Mouse (Mus musculus) heart, embryonic 16.5 days (tissue): ENCODE results near the gene Efna2. TPM values are rescaled to one million over a fixed set of nuclear protein-coding genes. Genes with fewer than 3 reads are reported as not detected.
"Not testable (repeated sequence)": the region's sequence is repeated elsewhere in the genome, so short reads cannot be mapped to it uniquely, and the experiment has no call there.

Experiments used
- ATAC-seq: fragments of 200-750 bp; cut with Nextera tagmentation; replicated peaks from 2 replicates; pipeline ENCODE4 v1.8.0; 2017; ENCODE audit warnings: moderate number of reproducible peaks; ENCODE audit not compliant: insufficient read depth, low FRiP score; ENCODE audit errors: extremely low read depth
- H3K27ac ChIP-seq: fragments of 300-500 bp; sonication (generic); 2 replicates; pipeline ENCODE4 v1.5.1; 2014; ENCODE audit warnings: mild to moderate bottlenecking, low read length, control low read depth, moderate library complexity
- H3K27me3 ChIP-seq: fragments of 300-500 bp; sonication (generic); 2 replicates; pipeline ENCODE4 v1.6.1; 2014; ENCODE audit warnings: low read length, mixed read lengths; ENCODE audit not compliant: control insufficient read depth, insufficient read depth
- H3K36me3 ChIP-seq: fragments of 300-500 bp; sonication (generic); 2 replicates; pipeline ENCODE4 v1.6.1; 2014; ENCODE audit not compliant: control insufficient read depth, insufficient read depth
- H3K4me1 ChIP-seq: fragments of 300-500 bp; sonication (generic); 2 replicates; pipeline ENCODE4 v1.6.1; 2014; ENCODE audit warnings: low read length, mixed read lengths; ENCODE audit not compliant: control insufficient read depth, insufficient read depth
- H3K4me2 ChIP-seq: fragments of 300-500 bp; sonication (generic); 2 replicates; pipeline ENCODE4 v1.6.1; 2014; ENCODE audit warnings: low read depth, mild to moderate bottlenecking, control low read depth, low read length
- H3K4me3 ChIP-seq: fragments of 300-500 bp; sonication (generic); 2 replicates; pipeline ENCODE4 v1.5.1; 2014; ENCODE audit warnings: mild to moderate bottlenecking, control low read depth, low read length
- H3K9ac ChIP-seq: fragments of 300-500 bp; sonication (generic); 2 replicates; pipeline ENCODE4 v1.6.1; 2014; ENCODE audit warnings: low read length, control low read depth
- H3K9me3 ChIP-seq: fragments of 300-500 bp; sonication (generic); replicated peaks from 2 replicates; pipeline ENCODE4 v1.6.1; 2016; ENCODE audit warnings: low read length; ENCODE audit not compliant: control insufficient read depth
- WGBS: fragments of 180-500 bp; shearing (Covaris S2); extraction: QIAGEN DNeasy Blood & Tissue Kit; methylation state at CpG from one replicate; pipeline ENCODE4 v1.1.7; 2014; 5-methylcytosine and 5-hydroxymethylcytosine counted together
- polyA plus RNA-seq: library from polyadenylated mRNA; unstranded; fragments of >200 nt; fragmentation: Nextera tagmentation; extraction: Ambion mirVana; gene quantifications from 2 replicates; pipeline ENCODE4 v1.2.1, GENCODE M21; 2015

Efna2 gene
- polyA plus RNA-seq, 1 experiment from 2014 or later, result 6.0 TPM

DNA sequence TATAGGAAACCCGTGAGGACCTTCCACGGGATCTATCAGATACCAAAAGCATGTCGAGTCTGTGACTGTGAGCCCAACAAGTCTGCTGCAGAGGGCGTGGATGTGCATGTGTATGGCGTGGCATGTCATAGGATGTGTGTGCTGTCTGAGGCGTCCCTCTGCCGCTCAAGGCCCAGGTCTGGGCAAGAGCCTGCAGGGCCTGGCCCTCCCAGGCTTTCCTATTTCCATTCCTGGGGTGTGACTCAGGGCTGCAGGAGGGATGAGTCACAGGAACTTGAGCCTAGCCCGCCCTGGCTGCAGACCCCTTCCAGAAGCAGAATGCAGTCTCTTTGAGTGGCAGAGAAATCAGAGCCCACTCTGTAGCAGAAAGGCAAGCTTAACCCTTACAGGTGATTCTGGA, 15.6 kb upstream of the Efna2 start:
- Histone ChIP-seq H3K36me3 (no peaks in the 10 kb centered on the region), H3K9me3 (no peaks in the 10 kb centered on the region), H3K4me3 (no peak overlapping the region), H3K27ac (peak overlapping the region; percentile 2; the same call in 1 of the 2 replicates), H3K27me3 (no peaks in the 10 kb centered on the region), H3K4me2 (no peak overlapping the region), H3K4me1 (peaks cover 64% of the 10 kb centered on the region), H3K9ac (no peak overlapping the region)
- 44% methylated on average over 8 of the region's 8 CpGs for WGBS
- ATAC-seq, result no peak

DNA sequence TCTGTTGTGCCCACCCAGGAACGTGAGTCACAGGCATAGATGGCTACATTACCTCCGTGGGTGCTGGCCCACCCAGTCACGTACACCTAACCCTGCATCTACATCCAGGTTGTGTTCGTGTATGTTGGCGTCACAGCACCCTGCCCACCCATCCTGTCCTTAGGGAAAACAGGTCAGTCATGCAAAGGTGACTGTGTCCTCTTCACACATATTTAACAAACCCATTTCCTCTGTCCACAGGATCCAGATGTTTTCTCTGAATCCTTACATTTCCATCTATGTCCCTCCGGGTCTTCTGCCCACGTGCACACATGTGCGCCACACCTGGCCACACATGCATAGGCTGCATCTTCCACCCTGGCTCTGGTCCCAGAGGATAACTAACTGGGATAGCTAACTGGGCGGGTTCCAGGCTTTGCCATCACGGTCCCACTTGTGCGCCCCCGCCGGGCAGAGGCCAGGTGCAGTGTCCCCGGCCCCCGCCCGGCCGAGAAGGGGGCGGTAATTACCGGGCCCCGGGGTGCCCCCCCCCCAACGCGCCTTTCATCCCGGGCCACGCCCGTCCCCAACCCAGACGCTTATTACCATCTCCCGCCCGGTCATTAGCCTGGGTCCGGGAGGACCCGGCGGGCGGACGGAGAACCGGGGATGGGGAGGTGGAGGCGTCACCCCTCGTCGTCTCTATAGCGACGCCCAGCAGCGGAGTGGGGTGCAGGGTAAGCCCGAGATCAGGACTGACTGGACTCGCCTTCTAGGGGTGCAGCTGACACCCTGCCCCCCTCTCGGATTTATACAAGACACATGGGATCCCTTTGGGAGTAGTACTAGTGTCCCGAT, 14.9 kb upstream of the Efna2 start:
- no peaks in the 10 kb centered on the region for H3K9me3 ChIP-seq
- H3K27ac ChIP-seq, result peak overlapping the region; percentile 62
- peak overlapping the region; percentile 68 for H3K9ac ChIP-seq
- peak overlapping the region; percentile 83 for H3K4me2 ChIP-seq
- H3K27me3 ChIP-seq, result no peaks in the 10 kb centered on the region
- WGBS, result 8% methylated on average over 44 of the region's 44 CpGs
- no peak for ATAC-seq
- peak overlapping the region; percentile 46 for H3K4me3 ChIP-seq
- peaks cover 62% of the 10 kb centered on the region for H3K4me1 ChIP-seq
- no peaks in the 10 kb centered on the region for H3K36me3 ChIP-seq

DNA sequence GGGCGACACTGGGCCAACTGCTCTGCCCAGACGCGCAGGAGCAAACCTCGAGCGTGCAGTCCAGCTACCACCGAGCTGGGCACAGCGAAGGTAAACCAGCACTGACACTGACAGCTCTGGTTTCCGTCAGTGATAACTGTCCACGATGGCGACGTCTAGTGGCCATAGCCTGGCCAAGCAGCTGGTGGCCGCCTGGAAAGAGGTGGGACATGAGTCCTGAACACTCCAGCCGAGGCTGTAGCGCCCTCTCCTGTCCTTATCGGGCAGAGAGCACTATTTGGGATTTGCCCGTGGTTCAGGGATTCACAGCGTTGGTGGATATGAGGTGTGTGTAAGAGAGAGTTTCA, 14.3 kb upstream of the Efna2 start:
- peaks cover 4% of the 10 kb centered on the region for H3K36me3 ChIP-seq
- ATAC-seq, result peak; percentile 37
- 0% methylated on average over 17 of the region's 17 CpGs for WGBS
- H3K27me3 ChIP-seq, result no peaks in the 10 kb centered on the region
- H3K9me3 ChIP-seq, result no peaks in the 10 kb centered on the region
- H3K9ac ChIP-seq, result peak overlapping the region; percentile 68
- peak overlapping the region; percentile 90 for H3K27ac ChIP-seq
- peak overlapping the region; percentile 46 for H3K4me3 ChIP-seq
- peak overlapping the region; percentile 83 for H3K4me2 ChIP-seq
- H3K4me1 ChIP-seq, result peaks cover 62% of the 10 kb centered on the region

DNA sequence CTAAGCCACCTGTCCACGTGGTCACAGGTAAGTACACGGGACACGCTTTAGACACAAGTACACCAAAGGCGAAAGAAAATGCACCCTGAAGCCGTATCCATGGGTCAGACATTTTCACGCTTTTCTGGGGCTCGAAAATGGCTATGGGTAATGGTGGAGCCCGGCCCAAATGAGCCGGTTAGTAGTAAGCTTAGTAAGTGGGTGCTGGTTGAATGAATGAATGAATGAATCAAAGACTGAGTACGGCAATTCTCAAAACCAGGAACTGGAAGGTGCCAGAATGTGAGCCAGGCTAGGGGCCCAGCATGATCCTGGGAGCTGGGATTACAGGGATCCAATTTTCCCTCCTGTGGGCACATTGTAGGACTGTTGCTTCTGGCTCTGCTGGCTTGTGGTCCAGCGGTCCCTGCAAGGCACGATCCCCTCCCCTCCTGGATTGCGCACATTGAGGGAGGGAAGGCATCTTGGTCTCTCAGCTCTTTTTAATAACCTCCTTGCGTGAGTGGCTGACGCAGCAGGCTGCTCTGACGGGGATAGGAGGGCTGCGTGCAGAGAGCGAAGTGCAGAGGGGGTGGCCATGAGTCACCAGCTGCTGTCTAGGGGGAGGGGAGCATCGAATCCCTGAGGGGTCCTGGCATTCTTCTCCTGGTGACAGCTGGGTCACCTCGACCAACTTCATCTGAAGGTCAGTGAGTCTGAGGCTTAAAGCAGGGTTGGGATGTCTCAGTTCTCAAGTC, 13.7 kb upstream of the Efna2 start, which contains the start of gene Cirbp:
Cirbp (plus strand) TSS at position 594 of the 737 bp plus-strand sequence.
- Histone ChIP-seq H3K27ac (peak within 1 kb of the TSS; percentile 90), H3K4me1 (peaks cover 57% of the 10 kb centered on the region), H3K9me3 (no peaks in the 10 kb centered on the region), H3K4me2 (peak within 1 kb of the TSS; percentile 83), H3K4me3 (peak within 1 kb of the TSS; percentile 46), H3K9ac (peak within 1 kb of the TSS; percentile 68), H3K27me3 (no peaks in the 10 kb centered on the region), H3K36me3 (peaks cover 10% of the 10 kb centered on the region)
- ATAC-seq, result no peak
- WGBS, result 18% methylated on average over 20 of the region's 20 CpGs

DNA sequence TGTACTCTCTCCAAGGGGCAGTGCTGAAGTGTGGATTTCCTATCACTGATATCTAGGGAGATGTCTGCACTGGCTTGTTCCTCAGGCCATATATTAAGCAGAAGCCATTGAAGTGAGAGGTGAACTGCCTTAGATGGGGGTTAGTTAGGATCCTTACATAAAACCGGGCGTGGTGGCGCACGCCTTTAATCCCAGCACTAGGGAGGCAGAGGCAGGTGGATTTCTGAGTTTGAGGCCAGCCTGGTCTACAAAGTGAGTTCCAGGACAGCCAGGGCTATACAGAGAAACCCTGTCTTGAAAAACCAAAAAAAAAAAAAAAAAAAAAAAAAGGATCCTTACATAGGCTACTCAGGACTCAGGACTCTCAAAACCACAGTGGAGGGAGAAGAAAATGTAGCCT, 13.1 kb upstream of the Efna2 start:
- Histone ChIP-seq H3K4me2 (peak overlapping the region; percentile 83), H3K27ac (peak overlapping the region; percentile 90), H3K36me3 (peaks cover 16% of the 10 kb centered on the region), H3K9ac (peak overlapping the region; percentile 40), H3K4me1 (peaks cover 51% of the 10 kb centered on the region)
- H3K9me3 ChIP-seq, H3K4me3 ChIP-seq, ATAC-seq, H3K27me3 ChIP-seq: not testable (repeated sequence)
- WGBS, result 86% methylated on average over 4 of the region's 4 CpGs

DNA sequence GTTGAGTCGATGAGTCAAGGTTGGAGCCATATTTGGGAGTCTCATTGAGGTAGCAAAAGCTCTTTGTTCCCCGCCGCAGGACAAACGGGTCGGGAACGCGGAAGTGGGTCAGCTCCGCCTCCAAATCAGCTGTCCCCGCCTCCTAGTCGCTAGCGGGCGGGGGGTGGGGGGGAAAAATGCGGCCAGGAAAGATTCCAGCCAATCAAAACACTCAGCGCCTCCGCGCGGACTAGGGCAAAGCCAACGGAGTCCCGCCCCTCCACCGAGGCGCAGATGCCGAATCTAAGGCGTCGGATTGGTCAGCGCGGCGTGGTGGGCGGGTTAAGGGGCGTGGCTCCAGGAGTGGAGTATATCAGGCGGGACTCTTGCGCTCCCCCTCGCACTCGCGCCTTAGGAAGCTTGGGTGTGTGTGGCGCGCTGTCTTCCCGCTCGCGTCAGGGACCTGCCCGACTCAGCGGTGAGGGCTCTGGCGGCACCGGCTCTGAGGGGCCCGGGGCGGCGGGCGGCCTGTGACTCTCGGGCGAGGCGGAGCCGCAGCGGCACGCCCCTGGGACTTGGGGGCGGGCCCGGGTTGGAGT, 11.7 kb upstream of the Efna2 start:
- H3K4me3 ChIP-seq, result peak overlapping the region; percentile 85
- under 1% methylated on average over 55 of the region's 55 CpGs for WGBS
- peaks cover 27% of the 10 kb centered on the region for H3K36me3 ChIP-seq
- peaks cover 42% of the 10 kb centered on the region for H3K4me1 ChIP-seq
- H3K27me3 ChIP-seq, result no peaks in the 10 kb centered on the region
- peak; percentile 90 for ATAC-seq
- H3K9ac ChIP-seq, result peak overlapping the region; percentile 98
- H3K4me2 ChIP-seq, result peak overlapping the region; percentile 79
- peak overlapping the region; percentile 99 for H3K27ac ChIP-seq
- H3K9me3 ChIP-seq, result no peaks in the 10 kb centered on the region

DNA sequence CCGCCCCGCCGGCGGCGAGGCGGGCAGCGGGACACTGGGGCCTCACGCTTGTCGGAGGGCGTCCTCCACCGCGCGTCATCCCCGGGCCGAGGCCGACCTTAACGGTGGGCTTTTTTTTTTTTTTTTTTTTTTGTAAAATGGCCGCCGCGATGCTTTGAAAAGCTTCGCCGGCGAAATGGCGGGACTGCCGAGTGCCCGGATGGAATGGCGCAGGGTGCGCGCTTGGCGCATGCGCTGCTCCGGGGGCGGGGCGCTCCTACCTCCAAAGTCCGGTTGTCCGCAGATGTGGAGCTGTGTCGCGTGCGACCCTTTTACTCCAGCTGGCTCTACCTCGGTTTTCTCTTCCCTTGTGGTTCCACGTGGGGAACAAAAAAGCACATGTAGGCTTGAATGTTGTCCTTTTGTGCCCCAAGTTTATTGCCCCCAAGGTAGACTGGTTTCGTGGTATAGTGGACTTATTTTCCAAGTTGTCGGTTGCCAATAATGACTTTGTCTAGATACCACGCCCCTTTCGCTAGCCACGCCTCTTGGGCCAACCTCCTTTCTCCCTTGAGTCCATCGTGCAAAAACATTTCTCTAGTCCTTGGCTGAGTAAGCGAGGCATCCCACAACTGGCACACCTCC, 11.1 kb upstream of the Efna2 start:
- under 1% methylated on average over 48 of the region's 48 CpGs for WGBS
- H3K9me3 ChIP-seq, result no peaks in the 10 kb centered on the region
- H3K36me3 ChIP-seq, result peaks cover 27% of the 10 kb centered on the region
- peak; percentile 37 for ATAC-seq
- H3K4me2 ChIP-seq, result peak overlapping the region; percentile 79
- H3K27me3 ChIP-seq, result no peaks in the 10 kb centered on the region
- H3K9ac ChIP-seq, result peak overlapping the region; percentile 98
- H3K27ac ChIP-seq, result peak overlapping the region; percentile 99
- peaks cover 41% of the 10 kb centered on the region for H3K4me1 ChIP-seq
- H3K4me3 ChIP-seq, result peak overlapping the region; percentile 85

DNA sequence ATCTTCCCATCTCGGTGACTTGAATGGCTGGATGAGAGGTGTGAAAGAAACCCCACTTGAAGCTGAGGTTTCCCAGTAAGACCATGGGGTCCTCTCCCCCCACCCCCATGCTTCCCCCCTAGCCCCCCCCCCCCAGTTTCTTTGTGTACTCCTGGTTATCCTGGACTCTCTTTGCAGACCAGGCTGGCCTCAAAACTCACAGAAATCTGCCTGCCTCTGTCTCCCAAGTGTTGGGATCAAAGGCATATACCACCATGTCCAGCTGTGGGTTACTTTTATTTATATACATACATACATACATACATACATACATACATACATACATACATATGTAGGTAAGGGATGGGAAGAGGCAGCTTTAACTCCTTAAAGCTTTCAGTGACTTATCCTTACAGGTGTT, 10.2 kb upstream of the Efna2 start:
- Histone ChIP-seq H3K36me3 (peaks cover 27% of the 10 kb centered on the region), H3K9ac (peak overlapping the region; percentile 98; the same call in 1 of the 2 replicates), H3K4me2 (peak overlapping the region; percentile 79), H3K27ac (no peak overlapping the region), H3K4me1 (peaks cover 38% of the 10 kb centered on the region), H3K27me3 (no peaks in the 10 kb centered on the region), H3K4me3 (peak overlapping the region; percentile 85; the same call in 1 of the 2 replicates), H3K9me3 (no peaks in the 10 kb centered on the region)
- no peak for ATAC-seq
- WGBS, result 53% methylated on average over 1 of the region's 1 CpGs
